Mouse (Mus musculus) liver (tissue): Measurements from ENCODE around the gene Ccl24.
"Not testable (repeated sequence)": the region's sequence is repeated elsewhere in the genome, so short reads cannot be mapped to it uniquely, and the experiment has no call there.

ENCODE experiments used
- DNase-seq: peaks from one replicate; pipeline ENCODE4 v3.0.0-alpha.2; 2020; ENCODE audit warnings: mixed read lengths

Gene Ccl24

GRCm38 (mm10) chr5:135573006-135573405, at the start of gene Ccl24:
Ccl24 (minus strand) TSS chr5:135573049.
- DNase-seq, result peak; percentile 13

GRCm38 (mm10) chr5:135621725-135622124, 48.9 kb upstream of the Ccl24 start:
- no peak for DNase-seq

- DNase-seq, result no peak
Measured at GRCm38 (mm10) chr5:135620526-135620925, 47.7 kb upstream of the Ccl24 start.

GRCm38 (mm10) chr5:135619741-135620140, 46.9 kb upstream of the Ccl24 start:
- not testable (repeated sequence) for DNase-seq

GRCm38 (mm10) chr5:135609794-135610193, 36.9 kb upstream of the Ccl24 start:
- no peak for DNase-seq

GRCm38 (mm10) chr5:135607581-135607980, 34.7 kb upstream of the Ccl24 start:
- DNase-seq, result no peak

GRCm38 (mm10) chr5:135606717-135607116, 33.9 kb upstream of the Ccl24 start:
- not testable (repeated sequence) for DNase-seq

- DNase-seq, result not testable (repeated sequence)
Measured at GRCm38 (mm10) chr5:135604643-135605042, 31.8 kb upstream of the Ccl24 start.

- no peak for DNase-seq
Measured at GRCm38 (mm10) chr5:135589996-135590784, 17.3 kb upstream of the Ccl24 start.

GRCm38 (mm10) chr5:135587764-135588163, 14.9 kb upstream of the Ccl24 start:
- no peak for DNase-seq

- DNase-seq, result no peak
Measured at GRCm38 (mm10) chr5:135585691-135586090, 12.8 kb upstream of the Ccl24 start.

GRCm38 (mm10) chr5:135582330-135582729, 9.5 kb upstream of the Ccl24 start:
- no peak for DNase-seq

- no peak for DNase-seq
Measured at GRCm38 (mm10) chr5:135579331-135579751, 6.5 kb upstream of the Ccl24 start.

- no peak for DNase-seq
Measured at GRCm38 (mm10) chr5:135576055-135576454, 3.2 kb upstream of the Ccl24 start.

- no peak for DNase-seq
Measured at GRCm38 (mm10) chr5:135568698-135569097, 4.2 kb downstream of the Ccl24 start.

- DNase-seq, result no peak
Measured at GRCm38 (mm10) chr5:135567556-135568265, 5.1 kb downstream of the Ccl24 start.

- DNase-seq, result no peak
Measured at GRCm38 (mm10) chr5:135563469-135563868, 9.4 kb downstream of the Ccl24 start, which contains the start of gene Ccl26. Ccl26 (minus strand) TSS chr5:135563569.

GRCm38 (mm10) chr5:135557671-135558070, 15.2 kb downstream of the Ccl24 start:
- DNase-seq, result no peak

- no peak for DNase-seq
Measured at GRCm38 (mm10) chr5:135557051-135557450, 15.8 kb downstream of the Ccl24 start.

- DNase-seq, result no peak
Measured at GRCm38 (mm10) chr5:135556259-135556658, 16.6 kb downstream of the Ccl24 start.

- no peak for DNase-seq
Measured at GRCm38 (mm10) chr5:135551591-135551990, 21.3 kb downstream of the Ccl24 start.

GRCm38 (mm10) chr5:135550910-135551309, 21.9 kb downstream of the Ccl24 start:
- DNase-seq, result no peak

GRCm38 (mm10) chr5:135547990-135548389, 24.9 kb downstream of the Ccl24 start:
- no peak for DNase-seq
